Mouse (Mus musculus) megakaryocyte progenitor cell, adult 5-6 weeks (primary cell): ENCODE results near the gene Spata25. TPM values are rescaled to one million over a fixed set of nuclear protein-coding genes. Genes with fewer than 3 reads are reported as not detected.
A peak's percentile ranks its signal among the peaks of the same experiment; 100 is the strongest.

Experiments used
- ATAC-seq: replicated peaks from 2 replicates; pipeline ENCODE4 v1.8.0; 2016; ENCODE audit warnings: mild to moderate bottlenecking, moderate TSS enrichment, inconsistent platforms; ENCODE audit not compliant: poor library complexity
- total RNA-seq, 2 experiments: library from RNA; stranded (forward) in 1 of 2; stranded (reverse) in 1 of 2; fragments of 157-497, 149-512 nt in 1 of 2; fragments of 200-1000 nt in 1 of 2; gene quantifications; 2 replicates each; pipeline versions ENCODE4 v1.2.3 to v1.2.4; 2015 to 2017

Gene Spata25
- total RNA-seq, 2 experiments from 2014 or later = not detected

- ATAC-seq = peak; percentile 43
Measured at GRCm38 (mm10) chr2:164785481-164786387, 42.6 kb downstream of the Spata25 start, which contains the start of gene Snx21. Gene Snx21 (plus strand): TSS chr2:164785823.

DNA sequence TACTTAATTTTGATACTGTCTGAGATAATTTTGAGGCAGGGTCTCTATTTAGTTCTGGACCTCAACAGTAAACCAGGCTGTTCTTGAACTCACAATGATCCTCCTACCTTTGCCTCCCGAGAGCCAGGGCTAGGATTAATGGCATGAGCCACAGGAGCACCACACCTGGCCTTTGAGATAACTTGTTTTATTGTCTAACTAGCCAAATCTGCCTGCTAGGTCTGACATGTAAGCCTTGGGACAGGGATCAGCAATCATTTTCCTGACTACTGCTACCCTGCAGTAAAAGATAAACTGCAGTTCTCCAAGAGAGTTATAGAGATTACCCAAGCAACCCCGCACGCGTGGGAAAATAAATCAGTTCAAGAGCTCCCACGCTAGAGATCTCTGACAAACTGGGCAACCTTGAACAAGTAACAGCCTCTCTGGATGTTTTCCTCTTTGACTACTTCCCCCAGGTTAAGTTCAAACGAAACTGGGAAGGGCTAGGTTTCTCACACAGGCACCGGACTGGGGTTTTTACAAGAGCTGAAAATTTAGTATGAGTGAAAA lies 43.4 kb downstream of the Spata25 start:
- peak; percentile 14 for ATAC-seq

DNA sequence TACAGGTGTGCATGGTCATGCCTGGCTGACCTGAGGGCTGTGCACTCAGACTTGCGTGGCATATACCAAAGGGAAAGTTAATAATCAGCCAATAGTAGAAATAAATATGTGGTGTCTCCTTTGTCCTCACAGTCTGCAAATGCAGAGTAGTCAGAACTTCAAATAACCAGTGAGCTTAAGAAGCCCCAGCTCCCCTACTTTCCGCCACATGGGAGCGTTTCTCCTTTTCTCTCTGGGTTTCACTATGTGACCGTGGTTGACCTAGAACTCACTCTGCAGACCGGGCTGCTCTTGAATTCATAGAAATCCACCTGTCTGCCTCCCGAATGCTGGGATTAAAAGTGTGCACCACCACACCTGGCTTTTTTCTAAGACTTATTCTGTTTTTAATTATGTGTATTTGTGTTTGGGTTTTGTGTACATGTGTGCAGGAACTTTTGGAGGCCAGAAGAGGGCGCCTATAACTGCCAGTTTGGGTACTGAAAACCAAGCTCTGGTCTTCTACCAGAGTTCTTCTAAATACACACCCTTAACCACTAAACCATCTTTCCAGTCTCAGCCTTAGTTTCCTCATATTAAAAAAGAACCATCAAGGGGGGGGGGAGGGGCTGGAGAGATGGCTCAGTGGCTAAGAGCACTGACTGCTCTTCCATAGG lies 44.3 kb downstream of the Spata25 start:
- no peak for ATAC-seq

- ATAC-seq = no peak
Measured at GRCm38 (mm10) chr2:164781876-164782275, 46.5 kb downstream of the Spata25 start.

DNA sequence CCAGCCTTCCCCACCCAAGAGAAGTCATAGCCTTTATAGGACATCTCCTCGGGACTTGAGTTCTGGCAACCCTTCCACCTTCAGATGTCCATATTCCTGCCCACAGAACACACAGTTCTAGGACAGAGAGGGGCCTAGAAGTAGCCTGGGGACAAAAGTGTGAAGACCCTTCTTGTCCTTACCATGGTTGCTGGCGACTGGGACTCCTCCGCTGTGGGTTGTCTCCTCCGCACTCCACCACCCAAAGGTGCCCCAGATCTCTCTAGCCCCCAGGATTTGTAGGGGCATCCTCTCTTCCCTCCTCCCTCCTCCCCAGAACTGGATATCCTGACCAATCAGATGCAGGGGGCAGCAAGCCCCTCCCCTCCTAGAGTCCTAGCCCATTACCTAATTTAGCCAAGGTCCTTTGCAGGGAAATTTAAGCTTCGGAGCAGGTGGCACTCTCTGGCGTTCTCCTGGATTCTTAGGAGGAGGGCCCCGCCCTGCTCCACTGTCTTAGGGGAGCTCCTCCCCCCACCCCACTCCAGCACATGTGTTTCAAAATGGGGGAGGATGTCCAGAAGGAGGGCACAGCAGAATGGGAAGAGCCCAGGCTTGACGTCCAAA lies 48.8 kb downstream of the Spata25 start, which contains the start of gene Tnnc2:
Gene Tnnc2 (minus strand): TSS at position 487 of the 606 bp plus-strand sequence.
- no peak for ATAC-seq

- ATAC-seq = no peak
Measured at GRCm38 (mm10) chr2:164778809-164779208, 49.5 kb downstream of the Spata25 start.

DNA sequence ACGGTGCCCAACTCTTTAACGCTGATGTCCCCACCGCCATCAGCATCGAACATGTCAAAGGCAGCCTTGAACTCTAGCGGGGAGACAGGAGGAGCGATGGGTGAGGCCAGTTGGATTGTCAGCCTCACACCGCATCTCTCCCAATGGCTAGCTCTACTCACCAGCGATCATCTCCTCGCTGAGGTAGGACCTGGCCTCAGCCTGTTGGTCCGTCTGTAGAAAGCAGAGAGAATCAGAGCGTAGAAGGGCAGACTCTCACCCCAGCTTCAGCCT lies 50.4 kb downstream of the Spata25 start:
- ATAC-seq = no peak

- ATAC-seq = no peak
Measured at GRCm38 (mm10) chr2:164777246-164778014, 50.9 kb downstream of the Spata25 start.

DNA sequence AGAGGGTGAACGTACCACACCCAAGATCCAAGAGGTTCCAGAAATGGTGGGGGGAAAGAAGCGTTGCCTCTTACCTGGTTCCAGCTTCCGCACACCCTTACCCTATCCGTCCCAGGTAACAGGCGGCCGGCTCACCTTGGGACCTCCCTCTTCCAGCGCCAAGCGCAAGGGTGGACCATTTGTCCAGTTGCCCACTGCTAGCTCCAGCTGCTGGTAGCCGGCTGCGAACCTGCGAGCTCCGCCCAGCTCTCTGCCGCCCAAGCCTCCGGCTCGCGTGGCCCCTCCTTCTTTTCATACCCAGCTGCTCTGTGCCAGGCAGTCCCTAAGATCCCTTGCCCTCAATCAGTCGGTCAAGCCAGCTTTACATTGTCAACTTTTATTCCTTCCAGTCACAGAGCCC lies 51.5 kb downstream of the Spata25 start:
- no peak for ATAC-seq

Other genes with a start within 250 kb of the Spata25 start
- gene Wfdc6a, start 243.1 kb downstream of the Spata25 start, total RNA-seq (2015) = not detected in 2 replicates
- gene Wfdc6a, start 243.1 kb downstream of the Spata25 start, total RNA-seq (2017) = not detected in 2 replicates
- gene Eppin, start 234.9 kb downstream of the Spata25 start, total RNA-seq (2015) = not detected in 2 replicates
- gene Eppin, start 234.9 kb downstream of the Spata25 start, total RNA-seq (2017) = not detected in 2 replicates
- not detected in 2 replicates for gene Wfdc6b, start 215.0 kb downstream of the Spata25 start, total RNA-seq (2015)
- not detected in 2 replicates for gene Wfdc6b, start 215.0 kb downstream of the Spata25 start, total RNA-seq (2017)
- not detected in 2 replicates for gene Wfdc8, start 214.9 kb downstream of the Spata25 start, total RNA-seq (2015)
- not detected in 2 replicates for gene Wfdc8, start 214.9 kb downstream of the Spata25 start, total RNA-seq (2017)
- gene Wfdc16, start 189.7 kb downstream of the Spata25 start, total RNA-seq (2015) = 0.56 TPM in 1 of 2 replicates, not detected in the other
- gene Wfdc16, start 189.7 kb downstream of the Spata25 start, total RNA-seq (2017) = 0.08 TPM in 1 of 2 replicates, not detected in the other
- gene Wfdc10, start 172.5 kb downstream of the Spata25 start, total RNA-seq (2015) = not detected in 2 replicates
- gene Wfdc10, start 172.5 kb downstream of the Spata25 start, total RNA-seq (2017) = not detected in 2 replicates
- gene Wfdc9, start 172.0 kb downstream of the Spata25 start, total RNA-seq (2015) = not detected in 2 replicates
- not detected in 2 replicates for gene Wfdc9, start 172.0 kb downstream of the Spata25 start, total RNA-seq (2017)
- not detected in 2 replicates for gene Wfdc11, start 154.4 kb downstream of the Spata25 start, total RNA-seq (2015)
- not detected in 2 replicates for gene Wfdc11, start 154.4 kb downstream of the Spata25 start, total RNA-seq (2017)
- gene Wfdc13, start 143.4 kb downstream of the Spata25 start, total RNA-seq (2015) = not detected in 2 replicates
- gene Wfdc13, start 143.4 kb downstream of the Spata25 start, total RNA-seq (2017) = not detected in 2 replicates
- not detected in 2 replicates for gene Spint4, start 130.0 kb downstream of the Spata25 start, total RNA-seq (2015)
- not detected in 2 replicates for gene Spint4, start 130.0 kb downstream of the Spata25 start, total RNA-seq (2017)
- gene Spint5, start 113.2 kb downstream of the Spata25 start, total RNA-seq (2015) = not detected in 2 replicates
- gene Spint5, start 113.2 kb downstream of the Spata25 start, total RNA-seq (2017) = not detected in 2 replicates
- 0.20 and 0.29 TPM in 2 replicates for gene Wfdc3, start 82.6 kb downstream of the Spata25 start, total RNA-seq (2015)
- 0.41 TPM in 1 of 2 replicates, not detected in the other for gene Wfdc3, start 82.6 kb downstream of the Spata25 start, total RNA-seq (2017)
- gene Dnttip1, start 82.6 kb downstream of the Spata25 start, total RNA-seq (2015) = 24.1 and 31.3 TPM in 2 replicates
- 32.0 and 38.4 TPM in 2 replicates for gene Dnttip1, start 82.6 kb downstream of the Spata25 start, total RNA-seq (2017)
- gene Ube2c, start 58.6 kb downstream of the Spata25 start, total RNA-seq (2015) = 271 and 279 TPM in 2 replicates
- gene Ube2c, start 58.6 kb downstream of the Spata25 start, total RNA-seq (2017) = 142 and 184 TPM in 2 replicates
- gene Tnnc2, start 48.6 kb downstream of the Spata25 start, total RNA-seq (2015) = not detected in 2 replicates
- not detected in 2 replicates for gene Tnnc2, start 48.6 kb downstream of the Spata25 start, total RNA-seq (2017)
- gene Snx21, start 42.7 kb downstream of the Spata25 start, total RNA-seq (2015) = 0.42 and 0.49 TPM in 2 replicates
- 0.37 and 0.88 TPM in 2 replicates for gene Snx21, start 42.7 kb downstream of the Spata25 start, total RNA-seq (2017)
- gene Acot8, start 23.7 kb downstream of the Spata25 start, total RNA-seq (2015) = 13.2 and 14.2 TPM in 2 replicates
- 22.2 and 26.4 TPM in 2 replicates for gene Acot8, start 23.7 kb downstream of the Spata25 start, total RNA-seq (2017)
- gene Zswim3, start 23.4 kb downstream of the Spata25 start, total RNA-seq (2015) = 4.3 and 6.7 TPM in 2 replicates
- gene Zswim3, start 23.4 kb downstream of the Spata25 start, total RNA-seq (2017) = 2.5 and 2.8 TPM in 2 replicates
- 6.3 and 9.0 TPM in 2 replicates for gene Zswim1, start 5.9 kb downstream of the Spata25 start, total RNA-seq (2015)
- 3.1 and 4.4 TPM in 2 replicates for gene Zswim1, start 5.9 kb downstream of the Spata25 start, total RNA-seq (2017)
- 69.5 and 69.8 TPM in 2 replicates for gene Ctsa, start 4.3 kb upstream of the Spata25 start, total RNA-seq (2015)
- 71.5 and 77.0 TPM in 2 replicates for gene Ctsa, start 4.3 kb upstream of the Spata25 start, total RNA-seq (2017)
- gene Neurl2, start 4.9 kb upstream of the Spata25 start, total RNA-seq (2015) = 3.4 and 4.3 TPM in 2 replicates
- 0.57 and 1.9 TPM in 2 replicates for gene Neurl2, start 4.9 kb upstream of the Spata25 start, total RNA-seq (2017)
- gene Pltp, start 29.2 kb upstream of the Spata25 start, total RNA-seq (2015) = 0.10 TPM in 1 of 2 replicates, not detected in the other
- gene Pltp, start 29.2 kb upstream of the Spata25 start, total RNA-seq (2017) = not detected in 2 replicates
- 34.1 and 36.3 TPM in 2 replicates for gene Pcif1, start 50.8 kb upstream of the Spata25 start, total RNA-seq (2015)
- gene Pcif1, start 50.8 kb upstream of the Spata25 start, total RNA-seq (2017) = 21.7 and 40.4 TPM in 2 replicates
- gene Zfp335, start 83.2 kb upstream of the Spata25 start, total RNA-seq (2015) = 10.4 and 11.3 TPM in 2 replicates
- 6.8 and 8.2 TPM in 2 replicates for gene Zfp335, start 83.2 kb upstream of the Spata25 start, total RNA-seq (2017)
- gene Mmp9, start 112.2 kb upstream of the Spata25 start, total RNA-seq (2015) = 11.2 and 14.2 TPM in 2 replicates
- gene Mmp9, start 112.2 kb upstream of the Spata25 start, total RNA-seq (2017) = 5.7 and 11.8 TPM in 2 replicates
- gene Slc12a5, start 132.3 kb upstream of the Spata25 start, total RNA-seq (2015) = 0.15 and 0.27 TPM in 2 replicates
- gene Slc12a5, start 132.3 kb upstream of the Spata25 start, total RNA-seq (2017) = 0.51 and 0.96 TPM in 2 replicates
- 17.0 and 19.8 TPM in 2 replicates for gene Ncoa5, start 206.3 kb upstream of the Spata25 start, total RNA-seq (2015)
- 31.2 and 40.9 TPM in 2 replicates for gene Ncoa5, start 206.3 kb upstream of the Spata25 start, total RNA-seq (2017)
- gene Cd40, start 227.1 kb upstream of the Spata25 start, total RNA-seq (2015) = 0.84 TPM in 1 of 2 replicates, not detected in the other
- gene Cd40, start 227.1 kb upstream of the Spata25 start, total RNA-seq (2017) = 0.92 TPM in 1 of 2 replicates, not detected in the other